In the genomic region with DNA sequence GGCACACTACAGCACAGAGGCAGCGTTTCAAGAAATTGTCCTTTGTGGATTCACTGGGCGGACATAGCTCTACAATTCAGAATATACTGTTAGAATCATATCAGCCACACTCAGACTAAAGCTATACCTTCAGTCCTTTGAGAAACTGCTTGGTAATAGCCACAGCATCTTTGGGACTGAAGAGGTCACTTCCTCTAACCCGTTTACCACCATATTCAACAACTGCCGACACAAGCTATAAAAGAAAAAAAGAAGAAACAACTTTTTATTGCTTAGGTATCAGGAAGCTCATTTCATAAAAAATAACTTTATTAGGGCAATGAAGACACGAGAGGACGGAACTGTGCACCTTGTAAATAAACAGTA, we compare ENCODE assay signal across 20 mouse cellular contexts.
"Had no signal": no experiment of that assay in that cellular context is flagged by ENCODE, and none has a peak within 500 bp of the region (broad histone marks: within the 10 kb centered on the region; RNA-seq: fewer than 3 reads in every experiment).

No protein-coding gene starts in this region.

- H3K27me3 ChIP-seq: limb, embryonic 13.5 days; liver, embryonic 12.5 days; liver, embryonic 15.5 days; lung, embryonic 15.5 days; neural tube, embryonic 13.5 days had no signal

- H3K4me2 ChIP-seq: limb, embryonic 13.5 days; liver, embryonic 12.5 days; liver, embryonic 15.5 days; lung, embryonic 15.5 days; midbrain, embryonic 11.5 days; neural tube, embryonic 13.5 days had no signal

- DNase-seq: kidney, adult 18-20 months; kidney, postnatal 25 days; layer of hippocampus, adult 9-11 months; liver; lung, adult 18-20 months; lung, postnatal 14 days; lung, postnatal 4 days; midbrain, embryonic 14.5 days; retina, postnatal 1 day; right cerebral cortex, postnatal 25 days had no signal

- H3K9ac ChIP-seq: limb, embryonic 13.5 days; liver, embryonic 12.5 days; liver, embryonic 15.5 days; lung, embryonic 15.5 days; neural tube, embryonic 13.5 days had no signal

- H3K4me3 ChIP-seq: layer of hippocampus, adult 2 months; limb, embryonic 10.5 days; limb, embryonic 13.5 days; liver, embryonic 12.5 days; liver, embryonic 15.5 days; lung, embryonic 15.5 days; neural tube, embryonic 13.5 days had no signal

- H3K9me3 ChIP-seq: limb, embryonic 10.5 days; limb, embryonic 13.5 days; liver, embryonic 12.5 days; liver, embryonic 15.5 days; lung, embryonic 15.5 days; neural tube, embryonic 13.5 days had no signal

- H3K27ac ChIP-seq: kidney, postnatal 0 days; layer of hippocampus, adult 2 months; limb, embryonic 10.5 days; limb, embryonic 13.5 days; liver, embryonic 12.5 days; liver, embryonic 15.5 days; lung, embryonic 15.5 days; neural tube, embryonic 13.5 days; stomach, postnatal 0 days had no signal

- H3K36me3 ChIP-seq: liver, embryonic 15.5 days; lung, embryonic 15.5 days had no signal

- ATAC-seq: liver, embryonic 12.5 days had no signal

- H3K4me1 ChIP-seq: limb, embryonic 10.5 days; limb, embryonic 13.5 days; liver, embryonic 12.5 days; liver, embryonic 15.5 days; lung, embryonic 15.5 days; neural tube, embryonic 13.5 days had no signal
